Mouse (Mus musculus) testis, adult 2 months (tissue): ENCODE results near the gene AB124611. TPM values are rescaled to one million over a fixed set of nuclear protein-coding genes. Genes with fewer than 3 reads are reported as not detected.
A peak's percentile ranks its signal among the peaks of the same experiment; 100 is the strongest.
"Not testable (repeated sequence)": the region's sequence is repeated elsewhere in the genome, so short reads cannot be mapped to it uniquely, and the experiment has no call there.

Experiments
- H3K27ac ChIP-seq: fragments of 200-500 bp; 2 replicates; pipeline ENCODE4 v1.5.1; 2012; ENCODE audit warnings: low read depth, low read length; ENCODE audit not compliant: control insufficient read depth, insufficient read depth
- H3K27me3 ChIP-seq: fragments of 200-500 bp; 2 replicates; pipeline ENCODE4 v1.6.1; 2012; ENCODE audit warnings: mild to moderate bottlenecking, low read length, moderate library complexity; ENCODE audit not compliant: control insufficient read depth, insufficient read depth
- H3K36me3 ChIP-seq: fragments of 200-500 bp; 2 replicates; pipeline ENCODE4 v1.6.1; 2012; ENCODE audit warnings: mild to moderate bottlenecking, low read length; ENCODE audit not compliant: control insufficient read depth, insufficient read depth
- H3K4me1 ChIP-seq: fragments of 200-500 bp; 2 replicates; pipeline ENCODE4 v1.6.1; 2012; ENCODE audit warnings: low read length; ENCODE audit not compliant: control insufficient read depth, insufficient read depth
- H3K4me3 ChIP-seq: fragments of 200-500 bp; 2 replicates; pipeline ENCODE4 v1.5.1; 2012; ENCODE audit warnings: low read depth, mild to moderate bottlenecking, low read length, moderate library complexity, mixed read lengths; ENCODE audit not compliant: control insufficient read depth
- CTCF ChIP-seq: fragments of 200-500 bp; IDR thresholded peaks from 2 replicates; pipeline ENCODE4 v1.5.1; 2012; ENCODE audit warnings: low read depth, mild to moderate bottlenecking, inconsistent platforms, low read length, moderate library complexity; ENCODE audit not compliant: control insufficient read depth, insufficient read depth, insufficient replicate concordance
- POLR2A ChIP-seq: fragments of 200-500 bp; IDR thresholded peaks from 2 replicates; pipeline ENCODE4 v1.6.1; 2012; ENCODE audit warnings: low read depth, mild to moderate bottlenecking, inconsistent platforms, low read length, moderate library complexity; ENCODE audit not compliant: control insufficient read depth
- polyA plus RNA-seq: library from polyadenylated mRNA; depleted of rRNA; stranded (reverse); fragments of >200 nt; gene quantifications from 2 replicates; pipeline ENCODE4 v1.2.3, GENCODE M21; 2012

Gene AB124611
- polyA plus RNA-seq, 1 experiment, result 0.23 TPM

DNA sequence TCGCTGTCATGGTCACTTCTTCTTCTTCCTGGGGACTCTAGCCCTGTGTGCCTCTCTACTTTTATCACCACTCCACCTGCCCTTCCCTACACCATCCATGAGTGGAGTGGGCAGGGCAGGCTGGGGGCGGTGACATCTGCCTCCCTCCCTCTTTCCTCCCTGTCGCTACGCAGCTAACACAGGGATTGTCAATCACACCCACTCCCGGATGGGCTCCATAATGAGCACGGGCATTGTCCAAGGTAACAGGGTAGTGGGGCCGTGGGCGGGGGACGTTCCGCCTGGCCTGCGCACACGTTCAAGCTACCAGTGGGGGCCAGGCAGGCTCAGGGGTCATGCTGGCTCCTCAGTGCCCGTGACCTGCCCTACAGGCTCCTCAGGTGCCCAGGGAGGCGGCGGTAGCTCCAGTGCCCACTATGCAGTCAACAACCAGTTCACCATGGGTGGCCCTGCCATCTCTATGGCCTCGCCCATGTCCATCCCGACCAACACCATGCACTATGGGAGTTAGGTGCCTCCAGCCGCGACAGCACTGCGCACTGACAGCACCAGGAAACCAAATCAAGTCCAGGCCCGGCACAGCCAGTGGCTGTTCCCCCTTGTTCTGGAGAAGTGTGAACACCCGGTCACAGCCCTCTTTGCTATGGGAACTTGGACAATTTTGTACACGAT is 61.8 kb downstream of the AB124611 start:
- no peak overlapping the region for H3K27ac ChIP-seq
- H3K4me1 ChIP-seq, result peaks cover 6% of the 10 kb centered on the region
- H3K4me3 ChIP-seq, result no peak overlapping the region
- H3K36me3 ChIP-seq, result peaks cover 4% of the 10 kb centered on the region
- no peaks in the 10 kb centered on the region for H3K27me3 ChIP-seq
- TF ChIP-seq POLR2A, result no peak
- TF ChIP-seq CTCF, result no peak

- Histone ChIP-seq H3K36me3 (peaks cover 4% of the 10 kb centered on the region), H3K27ac (no peak overlapping the region), H3K4me3 (no peak overlapping the region), H3K4me1 (peaks cover 6% of the 10 kb centered on the region), H3K27me3 (no peaks in the 10 kb centered on the region)
- TF ChIP-seq POLR2A (no peak), CTCF (no peak)
Measured at GRCm38 (mm10) chr9:21588350-21588749, 62.4 kb downstream of the AB124611 start.

- H3K36me3 ChIP-seq, result peaks cover 4% of the 10 kb centered on the region
- peaks cover 9% of the 10 kb centered on the region for H3K4me1 ChIP-seq
- H3K27ac ChIP-seq, result no peak overlapping the region
- no peaks in the 10 kb centered on the region for H3K27me3 ChIP-seq
- TF ChIP-seq CTCF, result no peak
- TF ChIP-seq POLR2A, result no peak; the same call in 1 of the 2 replicates
- no peak overlapping the region for H3K4me3 ChIP-seq
Measured at GRCm38 (mm10) chr9:21589538-21589937, 63.6 kb downstream of the AB124611 start.

DNA sequence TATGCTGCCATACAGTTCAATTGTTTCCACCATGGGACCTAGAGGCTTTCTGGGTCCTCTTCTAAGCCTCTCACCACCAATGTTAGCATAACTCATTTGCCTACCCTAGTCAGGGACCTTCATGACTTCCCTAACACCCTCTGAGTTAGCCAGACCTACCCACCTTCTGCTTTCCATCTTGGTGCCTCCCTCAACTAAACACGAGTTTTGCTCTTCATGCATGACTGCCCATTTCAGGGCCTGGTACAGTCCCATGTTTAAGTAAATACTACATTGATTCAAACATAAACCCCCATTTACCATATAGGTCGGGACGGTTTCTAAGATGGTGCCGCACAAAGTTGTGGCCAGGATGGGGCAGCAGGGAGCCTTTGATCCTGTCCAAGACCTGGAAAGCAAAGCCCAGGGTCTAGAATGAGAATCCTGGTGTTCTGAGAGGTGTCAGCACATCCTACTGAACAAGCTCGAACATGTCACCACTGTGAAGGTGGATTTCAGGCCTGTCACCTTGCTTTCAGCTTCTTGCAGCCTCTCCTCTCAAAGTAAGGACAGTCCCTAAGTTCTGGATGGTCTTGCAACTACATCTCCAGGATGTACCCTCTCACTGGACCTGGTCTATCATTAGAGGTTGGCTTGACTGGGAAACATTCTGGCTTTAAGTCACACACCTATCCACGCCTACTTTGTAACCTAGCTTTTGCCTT is 65.3 kb downstream of the AB124611 start:
- Histone ChIP-seq H3K4me1 (peaks cover 9% of the 10 kb centered on the region), H3K36me3 (peaks cover 4% of the 10 kb centered on the region), H3K27me3 (no peaks in the 10 kb centered on the region), H3K4me3 (no peak overlapping the region), H3K27ac (no peak overlapping the region)
- TF ChIP-seq POLR2A, result no peak
- TF ChIP-seq CTCF, result no peak

DNA sequence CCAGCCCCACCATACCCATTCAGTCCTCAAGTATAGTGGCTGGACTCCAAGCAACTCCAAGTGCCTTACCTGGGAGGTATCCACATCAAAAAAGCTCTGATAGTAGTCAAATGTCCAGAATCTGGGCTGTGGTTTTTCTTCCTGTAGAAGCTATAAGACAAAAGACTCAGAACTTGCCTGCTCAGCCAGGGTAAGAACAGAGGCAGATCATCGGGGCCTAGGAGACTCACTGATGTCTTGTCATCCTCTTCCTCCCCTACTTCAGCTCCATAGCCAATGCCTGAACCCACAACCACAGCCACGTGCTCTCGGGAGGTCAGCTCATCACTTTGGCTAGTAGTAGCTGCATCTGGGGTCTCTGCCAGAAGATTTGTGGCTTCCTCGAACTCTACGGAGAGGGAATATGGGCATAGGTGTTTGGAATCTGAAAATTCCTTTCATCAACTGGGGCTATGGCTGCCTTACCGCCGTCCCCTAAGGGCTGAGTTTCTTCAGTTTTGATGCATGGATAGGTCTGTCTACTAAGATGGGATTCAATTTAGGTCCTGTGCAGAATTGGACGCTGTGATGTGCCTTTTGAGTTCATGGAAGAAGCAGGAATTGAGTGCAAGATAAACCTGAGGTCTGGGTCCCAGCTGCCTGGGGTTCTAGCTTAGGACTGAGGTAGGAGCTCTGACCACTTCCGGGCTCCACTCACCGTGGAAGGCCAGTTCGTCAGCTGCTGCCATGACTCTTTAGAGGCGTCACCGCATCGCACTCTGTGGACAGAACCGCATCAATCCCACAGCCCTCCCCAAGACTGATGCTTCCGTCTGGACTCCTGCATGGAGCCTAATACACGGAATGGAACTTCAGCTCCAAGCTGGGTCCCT is 66.1 kb downstream of the AB124611 start:
- H3K27ac ChIP-seq, result peak overlapping the region; percentile 95
- H3K36me3 ChIP-seq, result peaks cover 4% of the 10 kb centered on the region
- H3K27me3 ChIP-seq, result no peaks in the 10 kb centered on the region
- TF ChIP-seq POLR2A (no peak), CTCF (no peak)
- H3K4me3 ChIP-seq, result peak overlapping the region; percentile 98
- peaks cover 9% of the 10 kb centered on the region for H3K4me1 ChIP-seq

- H3K4me1 ChIP-seq, result peaks cover 9% of the 10 kb centered on the region
- H3K27ac ChIP-seq, result peak within 1 kb of the TSS; percentile 95
- H3K36me3 ChIP-seq, result peaks cover 4% of the 10 kb centered on the region
- H3K4me3 ChIP-seq, result peak within 1 kb of the TSS; percentile 98
- TF ChIP-seq POLR2A, result peak; percentile 54; the same call in 1 of the 2 replicates
- 0 out of 2 replicates have a peak, but pooled peaks have one; percentile 11 for TF ChIP-seq CTCF
- no peaks in the 10 kb centered on the region for H3K27me3 ChIP-seq
Measured at GRCm38 (mm10) chr9:21592703-21593121, 66.7 kb downstream of the AB124611 start, which contains the start of the genes Timm29 and Yipf2. Timm29 (plus strand) TSS chr9:21592722. Yipf2 (minus strand) TSS chr9:21592828.

DNA sequence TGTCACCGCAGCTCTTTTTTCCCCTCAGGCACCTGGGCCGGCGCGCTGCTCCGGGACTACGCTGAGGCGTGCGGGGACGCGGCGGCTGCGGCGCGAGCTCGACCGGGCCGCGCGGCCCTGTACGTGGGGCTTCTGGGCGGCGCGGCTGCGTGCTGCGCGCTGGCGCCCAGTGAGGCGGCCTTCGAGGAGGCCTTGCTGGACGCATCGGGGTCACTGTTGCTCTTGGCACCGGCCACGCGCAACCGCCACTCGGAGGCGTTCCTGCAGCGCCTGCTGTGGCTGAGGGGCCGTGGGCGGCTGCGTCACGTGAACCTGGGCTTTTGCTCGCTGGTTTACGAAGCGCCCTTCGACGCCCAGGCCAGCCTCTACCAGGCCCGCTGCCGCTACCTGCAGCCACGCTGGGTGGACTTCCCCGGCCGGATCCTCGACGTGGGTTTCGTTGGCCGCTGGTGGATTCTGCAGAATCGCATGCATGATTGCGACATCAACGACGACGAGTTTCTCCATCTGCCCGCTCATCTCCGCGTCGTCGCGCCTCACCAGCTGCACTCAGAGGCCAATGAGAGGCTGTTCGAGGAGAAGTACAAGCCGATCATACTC is 67.2 kb downstream of the AB124611 start:
- H3K4me3 ChIP-seq, result peak overlapping the region; percentile 98
- H3K36me3 ChIP-seq, result peaks cover 4% of the 10 kb centered on the region; the same call in 1 of the 2 replicates
- TF ChIP-seq CTCF (no peak), POLR2A (peak; percentile 8; the same call in 1 of the 2 replicates)
- peaks cover 9% of the 10 kb centered on the region for H3K4me1 ChIP-seq
- H3K27ac ChIP-seq, result peak overlapping the region; percentile 95
- H3K27me3 ChIP-seq, result no peaks in the 10 kb centered on the region

DNA sequence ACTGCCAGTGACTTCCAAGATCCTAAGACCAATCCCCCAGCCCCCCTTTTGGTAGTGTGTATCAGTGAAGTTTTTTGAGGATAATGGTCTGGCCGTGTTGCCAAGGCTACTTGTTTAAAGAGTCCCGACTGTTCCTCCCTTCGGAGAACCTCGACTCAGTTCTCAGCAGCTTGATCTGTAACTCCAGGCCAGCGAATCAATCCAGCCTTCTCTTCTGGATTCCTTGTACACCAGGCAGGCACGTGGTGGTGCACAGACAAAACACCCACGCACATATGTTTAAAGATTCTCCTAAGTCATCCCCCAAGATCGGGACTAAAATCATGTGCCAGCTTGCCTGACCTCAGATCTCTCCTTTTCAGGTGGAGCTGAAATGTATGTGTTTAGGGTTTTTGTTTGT is 68.4 kb downstream of the AB124611 start:
- H3K4me3 ChIP-seq, result peak overlapping the region; percentile 98
- not testable (repeated sequence) for H3K27ac ChIP-seq, H3K27me3 ChIP-seq, H3K36me3 ChIP-seq, H3K4me1 ChIP-seq
